Mouse (Mus musculus): Measurements from ENCODE around the gene Elovl5.

Elovl5 gene

GRCm38 (mm10) chr9:77917074-77917621 lies at the start of gene Elovl5:
TSS of gene Elovl5 (plus strand) at chr9:77917364.
- peak; percentile 94 for DNase-seq (ENCODE audit: low read depth, low spot score)

DNA sequence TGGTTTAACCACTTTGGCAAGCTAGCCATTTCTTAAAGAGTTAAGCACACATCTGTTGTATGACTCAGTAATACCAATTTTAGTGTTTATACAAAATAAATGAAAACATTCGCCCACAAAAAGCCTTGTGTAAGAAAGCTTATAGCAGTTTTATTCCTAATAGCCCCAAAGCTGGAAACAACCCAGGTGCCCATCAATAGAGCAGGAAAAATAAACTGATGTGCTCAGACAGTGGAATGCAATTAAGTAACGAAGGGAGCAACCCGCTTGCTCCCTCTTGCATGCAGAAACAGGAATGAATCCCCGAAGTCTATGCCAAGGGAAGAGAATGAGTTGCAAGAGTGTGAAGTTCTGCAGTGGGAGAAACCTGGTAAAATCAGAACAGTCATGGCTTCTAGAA lies 25.7 kb upstream of the Elovl5 start:
- DNase-seq (ENCODE audit: low read depth, low spot score), result no peak

- DNase-seq (ENCODE audit: low read depth, low spot score), result no peak
Measured at GRCm38 (mm10) chr9:77898551-77898950, 18.6 kb upstream of the Elovl5 start.

- no peak for DNase-seq (ENCODE audit: low read depth, low spot score)
Measured at GRCm38 (mm10) chr9:77904133-77904532, 13.0 kb upstream of the Elovl5 start.

DNA sequence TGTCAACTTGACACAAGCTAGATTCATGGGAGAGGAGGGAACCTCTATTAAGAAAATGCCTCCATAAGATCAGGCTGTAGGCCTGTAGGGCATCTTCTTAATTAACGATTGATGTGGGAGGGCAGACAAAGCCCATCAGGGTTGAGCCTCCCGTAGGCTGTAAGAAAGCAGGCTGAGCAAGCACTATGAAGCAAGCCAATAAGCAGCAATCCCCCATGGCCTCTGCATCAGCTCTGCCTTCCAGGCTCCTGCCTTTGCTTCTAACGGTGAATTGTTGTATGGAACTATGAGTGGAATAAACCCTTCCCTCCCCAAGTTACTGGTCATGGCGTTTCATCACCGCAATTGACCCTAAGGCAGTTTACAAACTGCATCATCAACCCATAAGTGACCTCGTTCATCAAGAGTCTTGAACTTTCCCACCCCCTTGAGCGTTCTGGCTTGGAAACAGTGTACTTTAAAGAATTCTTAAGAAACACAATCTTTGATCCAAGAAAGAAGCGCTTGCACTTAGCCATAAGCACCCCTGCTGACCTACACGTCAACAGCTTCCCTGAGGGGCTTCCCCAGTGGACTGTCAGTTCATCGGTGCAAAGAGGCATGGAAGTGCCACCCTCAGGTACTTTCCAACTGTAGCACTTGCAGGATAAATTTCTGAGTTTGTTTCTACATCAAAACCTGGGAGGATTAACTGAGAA lies 7.4 kb upstream of the Elovl5 start:
- DNase-seq (ENCODE audit: low read depth, low spot score), result no peak

DNA sequence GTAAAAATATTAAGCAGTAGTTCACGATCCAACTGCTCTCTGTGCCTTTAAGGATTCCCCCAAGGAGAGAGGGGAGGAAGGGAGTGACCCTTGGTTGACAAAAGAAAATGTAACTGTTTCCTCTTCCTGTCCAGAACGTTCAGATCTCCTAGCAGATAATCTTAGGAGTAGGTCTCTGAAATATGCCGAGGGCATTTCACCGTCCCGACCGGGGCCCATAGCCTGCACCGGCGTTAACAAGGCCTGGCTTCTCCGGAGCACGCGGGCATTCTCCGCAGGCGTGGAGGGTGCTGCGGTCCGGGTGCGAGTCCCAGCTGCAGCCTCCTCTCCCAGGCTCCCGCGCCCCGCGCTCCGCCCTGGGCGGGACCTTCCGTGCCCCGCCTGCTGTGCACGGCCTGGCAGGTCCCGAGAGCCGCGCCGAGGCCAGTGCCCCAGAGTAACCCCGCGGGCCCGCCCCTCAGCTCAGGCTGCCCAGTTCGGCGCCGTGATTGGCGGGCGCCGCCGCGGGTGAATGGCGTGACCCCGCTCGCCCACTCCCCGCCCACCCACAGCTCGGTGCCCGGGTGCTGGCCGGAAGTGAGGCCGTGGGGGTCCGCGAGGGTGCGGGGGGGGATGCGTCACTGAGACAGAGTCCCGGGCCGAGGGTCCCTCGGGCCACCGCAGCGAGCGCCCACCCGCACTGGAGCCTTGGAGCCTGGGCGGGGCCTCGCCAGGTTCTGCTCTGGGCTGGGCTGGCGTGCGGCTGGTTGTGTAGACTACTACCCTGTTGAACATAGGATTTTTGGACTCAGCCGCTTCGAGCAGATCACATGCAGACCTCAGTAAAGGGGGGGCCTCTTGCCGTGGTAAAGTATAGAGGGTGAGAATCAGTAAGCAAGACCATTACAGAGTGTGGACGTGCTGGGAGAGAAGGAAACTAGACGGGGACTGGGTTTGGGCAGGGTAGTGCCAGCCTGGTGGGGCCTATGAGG lies 6.6 kb upstream of the Elovl5 start:
- DNase-seq (ENCODE audit: low read depth, low spot score), result peak; percentile 77

- DNase-seq (ENCODE audit: low read depth, low spot score), result no peak
Measured at GRCm38 (mm10) chr9:77911508-77912229, 5.5 kb upstream of the Elovl5 start.

GRCm38 (mm10) chr9:77912246-77912645 lies 4.9 kb upstream of the Elovl5 start:
- DNase-seq (ENCODE audit: low read depth, low spot score), result no peak

DNA sequence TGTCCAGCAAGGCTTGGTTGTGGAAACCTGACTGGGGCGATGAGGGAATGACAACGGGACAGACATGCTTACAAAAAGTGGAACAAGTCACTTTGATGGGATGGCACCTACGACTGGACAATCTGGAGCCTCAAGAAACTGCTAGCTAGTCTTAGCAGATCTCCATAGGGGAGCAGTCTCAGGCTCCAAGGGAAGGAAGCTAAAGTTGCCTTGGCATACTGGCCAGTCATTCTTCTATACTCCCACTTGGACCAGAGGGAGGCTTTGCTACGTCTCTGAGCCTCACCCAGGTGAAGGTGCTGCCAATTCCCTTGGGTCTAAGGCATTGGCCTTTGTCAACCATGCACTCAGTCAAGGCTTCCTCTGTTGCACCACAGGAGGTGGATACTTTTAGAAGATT lies 2.5 kb upstream of the Elovl5 start:
- no peak for DNase-seq (ENCODE audit: low read depth, low spot score)

GRCm38 (mm10) chr9:77915791-77916190 lies 1.4 kb upstream of the Elovl5 start:
- no peak for DNase-seq (ENCODE audit: low read depth, low spot score)

DNA sequence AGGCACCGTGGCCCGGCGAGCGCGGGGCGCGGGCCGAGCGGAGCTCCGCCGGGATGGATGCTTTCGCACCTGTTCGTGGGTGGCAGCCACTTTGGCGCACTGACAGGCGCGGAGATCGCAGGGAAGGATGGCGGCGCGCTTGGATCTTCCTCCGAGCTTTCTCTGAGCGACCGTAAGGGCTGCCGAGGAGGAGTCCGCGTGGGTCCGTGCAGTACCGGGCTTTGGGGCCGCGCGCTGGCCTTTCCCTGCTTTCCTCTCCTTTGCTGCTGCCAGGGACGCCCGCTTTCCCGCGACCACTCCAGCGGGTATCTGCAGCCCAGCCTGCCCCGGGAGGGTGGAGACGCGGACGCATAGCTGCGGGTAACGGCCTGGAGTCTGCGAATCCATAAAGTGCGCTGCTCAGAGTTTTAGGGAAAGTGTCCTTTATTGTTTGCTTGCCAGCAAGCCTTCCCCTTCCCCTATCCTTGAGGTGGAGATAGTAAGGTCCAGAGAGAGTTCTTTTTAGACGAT lies 513 bp downstream of the Elovl5 start:
- DNase-seq (ENCODE audit: low read depth, low spot score), result no peak

DNA sequence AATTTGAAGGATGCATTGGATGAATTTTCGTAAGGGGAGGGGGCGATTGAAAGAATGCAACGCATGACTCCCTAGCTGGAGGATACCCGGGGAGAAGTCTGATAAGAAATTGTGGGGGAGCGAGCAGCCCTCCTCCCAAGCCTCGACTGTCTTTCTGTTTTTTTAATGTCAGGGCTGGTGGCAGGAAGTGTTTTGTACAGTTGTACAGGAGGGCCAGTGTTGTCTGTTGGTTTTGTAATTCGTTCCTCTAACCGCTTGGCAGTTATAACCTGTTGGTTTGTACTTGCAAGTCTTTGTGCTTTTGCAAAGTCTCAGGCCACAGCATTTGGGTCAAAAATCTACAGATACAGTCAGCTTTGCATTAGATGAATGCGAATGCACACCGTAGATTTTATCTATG lies 1.0 kb downstream of the Elovl5 start:
- no peak for DNase-seq (ENCODE audit: low read depth, low spot score)

GRCm38 (mm10) chr9:77918961-77919670 lies 2.0 kb downstream of the Elovl5 start:
- DNase-seq (ENCODE audit: low read depth, low spot score), result no peak

DNA sequence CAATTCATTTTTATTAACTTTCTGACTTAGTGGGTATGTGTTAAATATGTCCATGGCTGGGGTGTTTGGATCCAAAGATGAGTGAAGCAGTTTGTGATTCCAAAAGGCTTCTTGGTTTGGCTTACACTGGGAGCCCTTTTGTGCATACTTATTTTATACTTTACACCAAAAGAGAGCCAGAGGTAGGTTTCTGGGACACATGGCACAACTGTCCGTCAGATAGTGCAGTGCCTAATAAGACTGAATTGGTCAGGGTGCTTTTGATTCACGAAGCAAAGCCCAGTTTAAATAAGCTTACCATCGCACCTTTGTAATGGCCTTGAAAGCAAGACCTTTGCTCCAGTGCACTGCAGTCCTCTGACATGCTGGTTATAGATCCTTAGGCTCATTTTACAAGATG lies 3.3 kb downstream of the Elovl5 start:
- DNase-seq (ENCODE audit: low read depth, low spot score), result no peak

DNA sequence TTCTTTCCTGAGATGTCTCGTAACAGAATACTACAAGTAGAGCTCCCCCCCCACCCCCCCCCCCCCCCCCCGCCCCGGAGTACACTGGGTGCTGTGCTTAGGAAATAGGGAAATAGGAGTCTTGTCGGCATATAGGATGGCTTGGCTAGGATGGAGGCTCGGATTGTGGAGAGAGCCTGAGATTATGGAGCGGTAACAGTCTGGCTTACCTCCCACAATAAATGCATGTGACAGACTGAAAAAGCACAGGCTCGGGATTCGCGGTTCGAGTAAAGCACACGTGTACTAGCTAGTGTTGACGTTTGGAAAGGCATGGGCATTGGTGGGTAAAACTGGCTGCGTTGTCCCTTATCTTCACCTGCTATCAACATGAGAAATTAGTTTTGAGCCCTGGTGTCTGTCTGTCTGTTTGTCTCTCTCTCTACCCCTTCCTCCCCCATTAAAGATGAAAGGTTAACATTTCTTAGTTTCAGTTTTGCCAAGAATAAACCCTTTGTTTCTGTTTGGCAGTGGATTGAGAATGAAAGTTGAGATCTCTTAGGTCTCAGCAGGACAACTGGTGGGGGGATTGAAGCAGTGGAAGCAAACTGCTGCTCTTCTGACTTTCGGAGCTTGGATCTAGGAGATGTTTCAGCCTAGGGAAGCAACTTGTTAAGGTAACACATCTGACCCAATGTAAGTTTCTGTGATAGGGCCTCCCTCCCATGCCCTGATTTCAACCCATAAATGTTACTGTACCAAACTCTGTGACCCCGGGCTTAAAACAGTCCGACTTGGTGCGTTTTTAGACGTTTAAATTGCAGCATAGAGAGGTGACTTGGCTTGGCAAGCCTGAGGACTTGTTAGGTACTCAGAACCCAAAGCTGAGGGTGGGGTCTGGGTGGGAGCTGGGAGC lies 4.4 kb downstream of the Elovl5 start:
- no peak for DNase-seq (ENCODE audit: low read depth, low spot score)

DNA sequence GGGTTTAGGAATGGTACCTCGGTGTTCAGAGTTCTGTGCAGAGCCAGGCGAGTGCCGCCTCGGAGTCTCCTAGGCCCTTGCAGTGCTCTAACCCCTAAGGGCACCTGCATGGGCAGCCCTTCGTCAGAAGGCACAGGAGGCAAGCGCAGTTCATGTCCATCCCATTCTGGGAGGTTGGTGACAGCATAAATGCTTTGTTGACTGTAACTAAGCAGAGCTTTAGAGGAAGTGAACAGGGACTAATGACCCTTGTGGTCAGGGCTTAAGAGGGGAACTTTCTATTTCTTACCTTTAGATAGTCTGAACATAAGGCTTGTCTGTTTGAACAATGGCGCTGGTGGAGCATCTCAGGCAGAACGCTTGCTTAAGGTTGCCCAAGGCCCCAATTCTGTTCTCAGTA lies 6.6 kb downstream of the Elovl5 start:
- DNase-seq (ENCODE audit: low read depth, low spot score), result no peak

- no peak for DNase-seq (ENCODE audit: low read depth, low spot score)
Measured at GRCm38 (mm10) chr9:77924199-77924598, 7.0 kb downstream of the Elovl5 start.

GRCm38 (mm10) chr9:77926151-77926550 lies 9.0 kb downstream of the Elovl5 start:
- DNase-seq (ENCODE audit: low read depth, low spot score), result no peak

- no peak for DNase-seq (ENCODE audit: low read depth, low spot score)
Measured at GRCm38 (mm10) chr9:77926911-77927310, 9.7 kb downstream of the Elovl5 start.

DNA sequence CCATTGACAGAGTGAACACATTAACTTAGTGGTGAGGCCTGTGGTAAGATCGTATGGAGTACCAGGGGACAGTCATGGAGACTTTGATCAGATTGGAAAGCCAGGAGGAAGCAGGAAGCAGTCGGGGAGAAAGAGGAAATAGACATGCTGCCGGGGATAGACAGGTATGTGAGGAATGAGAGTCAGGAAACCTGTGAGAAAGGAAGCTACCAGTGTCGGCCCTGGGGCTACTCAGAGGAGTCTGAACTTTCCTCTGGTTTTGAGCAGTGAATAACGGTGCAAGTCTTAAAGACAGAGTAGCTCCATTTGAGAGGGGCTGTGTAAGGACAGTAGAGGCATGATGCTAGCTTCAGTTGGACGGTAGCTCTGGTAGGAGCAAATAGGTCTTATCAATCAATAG lies 10.3 kb downstream of the Elovl5 start:
- no peak for DNase-seq (ENCODE audit: low read depth, low spot score)

Measured in embryo, embryonic 11.5 days (tissue).